Mouse (Mus musculus) erythroblast, embryonic 14.5 days (primary cell): ENCODE measurements around the gene Hao1.

ENCODE experiments used
- GATA1 ChIP-seq: IDR thresholded peaks from 2 replicates; pipeline ENCODE4 v1.6.1; 2012; ENCODE audit warnings: low read length, inconsistent platforms, mixed read lengths
- TAL1 ChIP-seq: IDR thresholded peaks from 3 replicates; pipeline ENCODE4 v1.6.1; 2012; ENCODE audit warnings: low read length, inconsistent platforms, mixed read lengths

DNA sequence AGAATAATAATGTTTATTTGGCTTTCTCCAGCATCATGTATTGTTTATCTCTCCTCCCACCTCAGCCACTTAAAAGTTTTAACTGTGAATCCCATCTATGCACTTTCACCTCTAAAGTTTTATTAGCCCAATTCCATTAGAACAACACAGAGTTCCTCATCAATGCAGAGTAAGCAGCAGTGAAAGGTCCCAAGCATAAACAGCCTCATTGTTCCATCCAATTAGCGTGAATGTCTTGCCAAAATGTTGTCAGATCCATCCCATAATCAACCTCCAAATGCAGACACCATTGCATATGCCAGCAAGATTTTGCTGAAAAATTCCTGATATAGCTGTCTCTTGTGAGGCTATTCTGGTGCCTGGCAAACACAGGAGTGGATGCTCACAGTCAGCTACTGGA, 101.4 kb downstream of the Hao1 start:
- no peak for TF ChIP-seq TAL1
- no peak for TF ChIP-seq GATA1
